Mouse (Mus musculus) lung, embryonic 16.5 days (tissue): ENCODE data around the gene Treml1. TPM values are rescaled to one million over a fixed set of nuclear protein-coding genes. Genes with fewer than 3 reads are reported as not detected.

Experiments used
- ATAC-seq: fragments of 200-750 bp; cut with Nextera tagmentation; 2 replicates; pipeline ENCODE4 v1.8.0; 2017; ENCODE audit warnings: low read depth, mild to moderate bottlenecking, moderate library complexity
- H3K27ac ChIP-seq: fragments of 300-500 bp; sonication (generic); 2 replicates; pipeline ENCODE4 v1.5.1; 2014; ENCODE audit warnings: mild to moderate bottlenecking, control low read depth, low read length
- H3K27me3 ChIP-seq: fragments of 300-500 bp; sonication (generic); 2 replicates; pipeline ENCODE4 v1.6.1; 2014; ENCODE audit warnings: low read depth, low read length, mixed read lengths; ENCODE audit not compliant: control insufficient read depth, insufficient read depth
- H3K36me3 ChIP-seq: fragments of 300-500 bp; sonication (generic); 2 replicates; pipeline ENCODE4 v1.6.1; 2014; ENCODE audit warnings: low read length; ENCODE audit not compliant: control insufficient read depth, insufficient read depth
- H3K4me1 ChIP-seq: fragments of 300-500 bp; sonication (generic); replicated peaks from 2 replicates; pipeline ENCODE4 v1.6.1; 2014; ENCODE audit warnings: low read length, mixed read lengths; ENCODE audit not compliant: control insufficient read depth, insufficient read depth
- H3K4me2 ChIP-seq: fragments of 300-500 bp; sonication (generic); 2 replicates; pipeline ENCODE4 v1.6.1; 2014; ENCODE audit warnings: low read depth, low read length, control low read depth
- H3K4me3 ChIP-seq: fragments of 300-500 bp; sonication (generic); 2 replicates; pipeline ENCODE4 v1.5.1; 2014; ENCODE audit warnings: mild to moderate bottlenecking, low read length, control low read depth
- H3K9ac ChIP-seq: fragments of 300-500 bp; sonication (generic); 2 replicates; pipeline ENCODE4 v1.6.1; 2014; ENCODE audit warnings: low read length, control low read depth
- H3K9me3 ChIP-seq: fragments of 300-500 bp; sonication (generic); 2 replicates; pipeline ENCODE4 v1.6.1; 2016; ENCODE audit warnings: low read length; ENCODE audit not compliant: control insufficient read depth
- WGBS: fragments of 180-500 bp; shearing (Covaris S2); extraction: QIAGEN DNeasy Blood & Tissue Kit; methylation state at CpG from one replicate; pipeline ENCODE4 v1.1.7; 2014; 5-methylcytosine and 5-hydroxymethylcytosine counted together
- polyA plus RNA-seq: library from polyadenylated mRNA; unstranded; fragments of >200 nt; fragmentation: Nextera tagmentation; extraction: Ambion mirVana; gene quantifications from 2 replicates; pipeline ENCODE4 v1.2.1, GENCODE M21; 2015

The Treml1 gene
- polyA plus RNA-seq, 1 experiment from 2014 or later, result 2.6 TPM

DNA sequence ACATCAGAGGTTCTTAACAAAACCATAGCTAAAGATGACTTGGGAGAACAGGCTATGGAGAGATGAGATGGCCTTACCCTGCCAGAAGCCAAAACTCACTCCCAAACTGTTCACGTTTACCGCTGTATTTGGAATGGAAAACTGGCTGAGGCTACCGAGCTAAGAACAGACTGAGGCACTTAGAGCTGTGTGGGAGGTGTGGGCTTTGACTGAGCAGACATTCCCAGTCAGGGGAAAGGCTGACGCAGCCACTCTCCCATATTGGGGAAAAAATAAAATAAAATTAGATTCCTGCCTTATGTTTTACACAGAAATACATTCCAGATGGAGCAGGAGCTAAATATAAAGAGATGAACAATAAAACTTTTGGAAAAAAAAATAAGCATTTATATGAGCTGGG, 33.1 kb upstream of the Treml1 start:
- Histone ChIP-seq H3K36me3 (no peaks in the 10 kb centered on the region), H3K4me1 (no peaks in the 10 kb centered on the region), H3K4me3 (no peak overlapping the region), H3K27ac (no peak overlapping the region), H3K9me3 (no peaks in the 10 kb centered on the region), H3K27me3 (no peaks in the 10 kb centered on the region), H3K4me2 (no peak overlapping the region), H3K9ac (no peak overlapping the region)
- WGBS, result 62% methylated on average over 4 of the region's 4 CpGs
- ATAC-seq, result no peak

DNA sequence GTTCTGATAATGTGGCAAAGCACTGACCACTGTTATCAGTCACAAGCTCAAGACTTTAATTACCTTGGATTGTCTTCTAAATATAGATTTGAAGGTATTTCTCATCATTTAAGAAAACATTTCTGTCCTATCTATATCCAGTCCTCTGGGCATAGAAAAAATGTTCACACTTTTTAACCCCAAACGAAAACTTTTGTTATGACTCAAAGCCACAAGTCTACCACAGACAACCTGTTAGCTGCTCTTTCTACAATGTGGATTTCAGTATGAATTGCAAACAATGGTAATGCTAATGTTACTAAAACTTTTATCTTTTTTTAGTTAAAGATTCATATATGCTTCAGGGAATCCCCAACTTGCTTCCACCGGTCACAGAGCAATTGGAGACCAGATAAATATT, 27.2 kb upstream of the Treml1 start:
- H3K27ac ChIP-seq, result no peak overlapping the region
- WGBS, result 75% methylated on average over 2 of the region's 2 CpGs
- no peaks in the 10 kb centered on the region for H3K4me1 ChIP-seq
- H3K9me3 ChIP-seq, result no peaks in the 10 kb centered on the region
- no peaks in the 10 kb centered on the region for H3K27me3 ChIP-seq
- no peak overlapping the region for H3K9ac ChIP-seq
- no peak for ATAC-seq
- H3K4me2 ChIP-seq, result no peak overlapping the region
- H3K4me3 ChIP-seq, result no peak overlapping the region
- H3K36me3 ChIP-seq, result no peaks in the 10 kb centered on the region

DNA sequence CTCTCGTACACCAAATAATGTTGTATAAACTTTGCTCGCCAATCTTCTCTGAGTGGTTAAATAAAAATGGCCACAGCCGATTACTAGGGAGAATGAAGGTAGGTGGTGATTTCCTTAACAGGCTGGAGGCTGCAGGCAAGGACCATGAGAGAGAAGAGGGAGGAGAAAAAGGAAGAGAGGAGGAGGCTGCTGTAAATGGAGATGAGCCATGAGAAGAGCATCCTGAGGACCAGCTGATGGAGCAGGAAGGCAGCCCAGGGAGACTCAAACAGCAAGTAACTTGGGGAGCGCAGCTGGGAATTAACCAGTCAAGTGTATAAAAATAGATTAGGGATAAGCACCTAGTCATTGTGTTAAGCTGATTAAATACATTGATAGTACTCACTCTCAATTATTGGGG, 25.5 kb upstream of the Treml1 start:
- no peak overlapping the region for H3K4me2 ChIP-seq
- H3K4me3 ChIP-seq, result no peak overlapping the region
- H3K9me3 ChIP-seq, result no peaks in the 10 kb centered on the region
- ATAC-seq, result no peak
- no peaks in the 10 kb centered on the region for H3K36me3 ChIP-seq
- H3K4me1 ChIP-seq, result no peaks in the 10 kb centered on the region
- no peak overlapping the region for H3K9ac ChIP-seq
- no peak overlapping the region for H3K27ac ChIP-seq
- H3K27me3 ChIP-seq, result no peaks in the 10 kb centered on the region
- WGBS, result 86% methylated on average over 4 of the region's 4 CpGs

DNA sequence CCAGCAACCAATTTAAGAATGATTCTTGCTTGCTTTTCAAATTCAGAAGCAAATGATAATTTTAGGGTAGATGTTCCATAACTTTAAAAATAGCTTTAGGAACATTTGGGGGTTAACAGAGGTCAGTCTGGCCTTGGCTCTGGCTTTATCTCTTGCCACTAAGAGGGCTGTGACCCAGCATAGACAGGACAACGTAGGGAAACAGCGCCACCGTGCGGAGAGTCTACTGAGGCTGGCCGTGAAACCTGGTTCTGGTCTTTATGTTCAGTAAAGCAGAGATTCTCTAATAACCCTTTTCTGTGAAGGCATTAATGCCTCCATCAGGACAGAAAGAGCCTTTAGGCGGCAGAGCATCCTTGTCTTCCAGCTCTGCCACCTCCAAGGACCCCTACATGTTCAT, 22.9 kb upstream of the Treml1 start:
- no peak overlapping the region for H3K4me2 ChIP-seq
- H3K4me3 ChIP-seq, result no peak overlapping the region
- 5% methylated on average over 6 of the region's 6 CpGs for WGBS

DNA sequence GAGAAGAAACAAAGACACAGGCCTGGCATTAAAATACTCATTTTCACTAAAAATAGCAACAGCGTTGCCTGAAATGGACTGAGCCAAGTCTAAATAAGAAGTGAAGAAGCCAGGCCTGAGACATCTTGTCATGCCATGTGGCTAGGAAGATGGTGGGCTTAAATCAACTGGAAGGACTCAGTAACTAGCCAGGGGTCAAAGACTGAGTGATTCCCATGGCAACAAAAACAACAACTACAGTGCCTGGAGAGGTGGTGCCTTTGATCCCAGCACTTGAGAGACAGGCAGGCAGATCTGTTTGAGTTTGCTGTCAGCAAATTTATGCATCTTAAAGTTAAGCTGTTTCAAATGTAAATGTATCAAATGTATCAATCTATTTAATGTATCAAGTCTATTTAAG, 19.4 kb upstream of the Treml1 start:
- no peaks in the 10 kb centered on the region for H3K9me3 ChIP-seq
- ATAC-seq, result no peak
- no peaks in the 10 kb centered on the region for H3K27me3 ChIP-seq
- 66% methylated on average over 1 of the region's 1 CpGs for WGBS
- no peak overlapping the region for H3K4me2 ChIP-seq
- no peak overlapping the region for H3K4me3 ChIP-seq
- no peaks in the 10 kb centered on the region for H3K4me1 ChIP-seq
- H3K36me3 ChIP-seq, result no peaks in the 10 kb centered on the region
- H3K27ac ChIP-seq, result no peak overlapping the region
- no peak overlapping the region for H3K9ac ChIP-seq

More for the DNA sequence above, 22.9 kb upstream of the Treml1 start:
- Histone ChIP-seq H3K27ac (no peak overlapping the region), H3K9me3 (no peaks in the 10 kb centered on the region), H3K36me3 (no peaks in the 10 kb centered on the region), H3K27me3 (no peaks in the 10 kb centered on the region), H3K4me1 (no peaks in the 10 kb centered on the region), H3K9ac (no peak overlapping the region)
- no peak for ATAC-seq

DNA sequence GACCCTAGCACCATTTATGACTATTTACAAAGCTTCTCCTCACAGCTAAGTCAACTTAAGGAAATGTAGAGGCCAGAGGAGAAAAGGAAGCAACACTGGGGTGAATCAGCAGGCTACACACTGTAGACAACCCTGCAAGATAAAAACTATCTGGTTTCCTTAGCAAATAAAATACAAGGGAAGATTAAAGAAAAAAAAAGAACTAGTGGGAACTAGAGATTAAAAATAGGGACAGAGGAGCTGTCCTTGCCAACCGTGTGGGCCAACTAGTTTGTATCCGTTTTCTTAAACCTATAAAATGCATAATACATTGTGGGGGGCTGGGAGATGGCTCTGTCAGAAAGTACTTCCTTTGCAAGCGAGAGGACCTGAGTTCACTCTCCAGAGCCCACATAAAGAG, 17.8 kb upstream of the Treml1 start:
- no peak overlapping the region for H3K4me2 ChIP-seq
- H3K36me3 ChIP-seq, result no peaks in the 10 kb centered on the region
- no peak overlapping the region for H3K4me3 ChIP-seq
- H3K27me3 ChIP-seq, result no peaks in the 10 kb centered on the region
- no peak overlapping the region for H3K27ac ChIP-seq
- 49% methylated on average over 3 of the region's 3 CpGs for WGBS
- no peaks in the 10 kb centered on the region for H3K9me3 ChIP-seq
- ATAC-seq, result no peak
- H3K4me1 ChIP-seq, result no peaks in the 10 kb centered on the region
- no peak overlapping the region for H3K9ac ChIP-seq

DNA sequence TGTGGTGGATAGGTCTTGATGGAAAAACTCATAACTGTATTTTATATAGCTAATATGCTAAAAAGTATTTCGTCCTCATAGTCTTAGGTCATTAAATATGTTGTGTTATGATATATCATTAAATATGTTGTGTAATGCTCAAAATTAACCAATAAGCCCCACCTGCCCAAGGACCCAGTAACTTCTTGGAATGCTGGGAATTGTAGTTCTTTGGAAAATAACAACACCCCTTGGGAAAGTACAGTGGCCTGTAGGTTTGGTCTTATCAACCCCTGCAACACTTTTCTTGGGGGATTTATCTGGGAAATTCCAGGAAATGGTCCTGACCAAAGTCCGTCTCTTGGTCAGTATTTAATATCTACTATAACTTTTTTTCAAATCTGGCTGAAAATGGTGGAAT, 16.7 kb upstream of the Treml1 start:
- 81% methylated on average over 2 of the region's 2 CpGs for WGBS
- no peak overlapping the region for H3K27ac ChIP-seq
- ATAC-seq, result no peak

DNA sequence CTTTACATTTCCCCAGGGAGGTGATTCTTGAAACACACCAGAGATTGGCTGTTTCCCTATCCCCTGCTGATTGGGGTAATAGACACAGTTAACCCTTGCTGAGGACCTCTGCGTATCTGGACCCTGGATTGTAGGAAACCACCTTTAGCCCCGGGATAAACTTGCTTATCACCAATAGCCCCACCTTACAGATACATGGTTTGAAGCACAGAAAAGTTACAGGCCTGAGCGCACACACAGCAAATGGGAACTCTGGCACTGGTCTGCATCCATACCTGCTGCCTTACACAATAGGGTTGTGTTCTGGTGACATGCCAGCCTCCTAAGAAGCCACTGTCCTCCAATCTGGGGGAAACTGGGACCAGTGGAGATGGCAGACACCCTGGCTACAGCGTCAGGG, 13.9 kb upstream of the Treml1 start:
- no peaks in the 10 kb centered on the region for H3K4me1 ChIP-seq
- no peak overlapping the region for H3K27ac ChIP-seq
- no peak overlapping the region for H3K4me3 ChIP-seq
- no peaks in the 10 kb centered on the region for H3K36me3 ChIP-seq
- no peaks in the 10 kb centered on the region for H3K9me3 ChIP-seq
- H3K9ac ChIP-seq, result no peak overlapping the region
- no peaks in the 10 kb centered on the region for H3K27me3 ChIP-seq
- ATAC-seq, result no peak
- WGBS, result 77% methylated on average over 4 of the region's 4 CpGs
- H3K4me2 ChIP-seq, result no peak overlapping the region

More for the DNA sequence above, 16.7 kb upstream of the Treml1 start:
- Histone ChIP-seq H3K4me3 (no peak overlapping the region), H3K27me3 (no peaks in the 10 kb centered on the region), H3K9ac (no peak overlapping the region), H3K36me3 (no peaks in the 10 kb centered on the region), H3K4me2 (no peak overlapping the region), H3K9me3 (no peaks in the 10 kb centered on the region), H3K4me1 (no peaks in the 10 kb centered on the region)

DNA sequence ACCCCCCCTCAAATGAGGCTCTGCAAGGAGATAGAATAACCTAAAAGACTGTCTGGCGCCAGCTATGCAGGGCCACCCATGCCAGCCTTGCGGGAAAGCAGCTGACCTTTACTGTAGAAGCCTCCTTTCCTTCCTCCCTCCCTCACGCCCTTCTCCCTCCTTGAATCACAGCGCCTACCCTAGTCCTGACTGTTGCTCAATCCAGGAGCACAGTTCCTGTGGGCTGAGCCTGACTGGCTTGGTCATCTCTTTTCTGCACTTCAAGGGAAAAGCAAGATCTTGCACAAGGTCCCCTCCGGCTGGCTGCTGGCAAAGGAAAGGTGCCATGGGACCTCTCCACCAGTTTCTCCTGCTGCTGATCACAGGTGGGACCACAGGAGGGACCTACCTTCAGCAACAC, 13.5 kb upstream of the Treml1 start, which contains the start of gene Trem2:
Trem2 (plus strand) TSS at position 171 of the 400 bp plus-strand sequence.
- no peaks in the 10 kb centered on the region for H3K4me1 ChIP-seq
- H3K9ac ChIP-seq, result no peak within 1 kb of the TSS
- no peaks in the 10 kb centered on the region for H3K9me3 ChIP-seq
- no peak within 1 kb of the TSS for H3K27ac ChIP-seq
- WGBS, result 66% methylated on average over 5 of the region's 5 CpGs
- H3K4me2 ChIP-seq, result no peak within 1 kb of the TSS
- H3K27me3 ChIP-seq, result no peaks in the 10 kb centered on the region
- H3K4me3 ChIP-seq, result no peak within 1 kb of the TSS
- H3K36me3 ChIP-seq, result no peaks in the 10 kb centered on the region
- ATAC-seq, result no peak

DNA sequence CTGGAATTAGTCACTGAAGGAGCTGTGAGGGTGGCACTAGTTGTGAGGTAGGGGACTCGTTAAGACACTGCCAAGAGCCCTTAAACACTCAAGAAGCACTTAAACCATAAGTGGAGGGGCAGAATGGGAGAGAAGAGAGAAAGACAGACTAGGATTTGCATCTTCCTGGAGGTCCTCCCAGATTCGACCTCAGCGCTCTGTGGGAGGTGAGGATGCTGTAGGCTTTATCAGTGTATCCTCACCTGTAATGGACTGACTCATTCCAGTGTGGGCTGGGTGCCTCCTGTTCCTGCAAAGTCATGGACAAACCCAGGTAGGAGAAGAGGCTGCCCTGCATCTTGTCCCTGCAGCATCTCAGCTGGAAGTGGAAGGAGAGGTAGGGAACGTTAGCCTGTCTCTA, 12.9 kb upstream of the Treml1 start:
- 47% methylated on average over 4 of the region's 4 CpGs for WGBS
- Histone ChIP-seq H3K27ac (no peak overlapping the region), H3K4me3 (no peak overlapping the region), H3K36me3 (no peaks in the 10 kb centered on the region), H3K27me3 (no peaks in the 10 kb centered on the region), H3K9me3 (no peaks in the 10 kb centered on the region), H3K4me1 (no peaks in the 10 kb centered on the region), H3K4me2 (no peak overlapping the region), H3K9ac (no peak overlapping the region)
- no peak for ATAC-seq
